Mouse (Mus musculus): ENCODE measurements around the gene Tex28. TPM values are rescaled to one million over a fixed set of nuclear protein-coding genes. Genes with fewer than 3 reads are reported as not detected.
A peak's percentile ranks its signal among the peaks of the same experiment; 100 is the strongest.
"Not testable (repeated sequence)": the region's sequence is repeated elsewhere in the genome, so short reads cannot be mapped to it uniquely, and the experiment has no call there.

Gene Tex28
- not detected in 2 replicates for total RNA-seq (2021)
- long read RNA-seq: 0 reads

- DNase-seq: no peak
Measured at GRCm38 (mm10) chrX:74167738-74168137, at the start of gene Tex28. TSS of gene Tex28 (minus strand) at chrX:74167838.

GRCm38 (mm10) chrX:74203556-74203955, 35.9 kb upstream of the Tex28 start:
- no peak for DNase-seq

- DNase-seq: no peak
Measured at GRCm38 (mm10) chrX:74176959-74177358, 9.3 kb upstream of the Tex28 start, which contains the start of gene Tktl1. TSS of gene Tktl1 (plus strand) at chrX:74177259.

- not testable (repeated sequence) for DNase-seq
Measured at GRCm38 (mm10) chrX:74135263-74135662, 32.4 kb downstream of the Tex28 start, which contains the start of gene Mecp2. TSS of gene Mecp2 (minus strand) at chrX:74135363.

- DNase-seq: no peak
Measured at GRCm38 (mm10) chrX:74127164-74127563, 40.5 kb downstream of the Tex28 start, which contains the start of gene Opn1mw. TSS of gene Opn1mw (plus strand) at chrX:74127464.

- no peak for DNase-seq
Measured at GRCm38 (mm10) chrX:74124975-74125374, 42.7 kb downstream of the Tex28 start.

GRCm38 (mm10) chrX:74115511-74115910, 52.1 kb downstream of the Tex28 start:
- peak; percentile 58 for DNase-seq

- no peak for DNase-seq
Measured at GRCm38 (mm10) chrX:74114036-74114435, 53.6 kb downstream of the Tex28 start.

- no peak for DNase-seq
Measured at GRCm38 (mm10) chrX:74108747-74109146, 58.9 kb downstream of the Tex28 start.

- DNase-seq: no peak
Measured at GRCm38 (mm10) chrX:74105916-74106315, 61.7 kb downstream of the Tex28 start.

GRCm38 (mm10) chrX:74103457-74104188, 64.0 kb downstream of the Tex28 start:
- no peak for DNase-seq

Other genes with a start within 250 kb of the Tex28 start
- gene Arhgap4, start 246.0 kb downstream of the Tex28 start, total RNA-seq (2021): 3.3 and 4.9 TPM in 2 replicates
- 75.2 and 84.9 TPM in 2 replicates for gene Naa10, start 245.9 kb downstream of the Tex28 start, total RNA-seq (2021)
- 11.2 and 13.9 TPM in 2 replicates for gene Renbp, start 237.0 kb downstream of the Tex28 start, total RNA-seq (2021)
- 66.8 and 69.5 TPM in 2 replicates for gene Hcfc1, start 201.5 kb downstream of the Tex28 start, total RNA-seq (2021)
- 132 and 141 TPM in 2 replicates for gene Irak1, start 143.9 kb downstream of the Tex28 start, total RNA-seq (2021)
- gene Opn1mw, start 40.4 kb downstream of the Tex28 start, total RNA-seq (2021): not detected in 2 replicates
- gene Mecp2, start 32.5 kb downstream of the Tex28 start, total RNA-seq (2021): 34.3 and 42.6 TPM in 2 replicates
- not detected in 2 replicates for gene Tktl1, start 9.4 kb upstream of the Tex28 start, total RNA-seq (2021)
- gene Flna, start 82.0 kb upstream of the Tex28 start, total RNA-seq (2021): 138 and 183 TPM in 2 replicates
- gene Emd, start 86.8 kb upstream of the Tex28 start, total RNA-seq (2021): 38.8 and 53.8 TPM in 2 replicates
- gene Rpl10, start 103.0 kb upstream of the Tex28 start, total RNA-seq (2021): 164 and 380 TPM in 2 replicates
- 75.4 and 94.9 TPM in 2 replicates for gene Taz, start 114.1 kb upstream of the Tex28 start, total RNA-seq (2021)
- 17.8 and 20.3 TPM in 2 replicates for gene Dnase1l1, start 114.5 kb upstream of the Tex28 start, total RNA-seq (2021)
- 218 and 224 TPM in 2 replicates for gene Atp6ap1, start 129.3 kb upstream of the Tex28 start, total RNA-seq (2021)
- gene Gdi1, start 137.2 kb upstream of the Tex28 start, total RNA-seq (2021): 234 and 244 TPM in 2 replicates
- 62.1 and 65.8 TPM in 2 replicates for gene Fam50a, start 145.2 kb upstream of the Tex28 start, total RNA-seq (2021)
- 9.9 and 21.7 TPM in 2 replicates for gene Plxna3, start 161.2 kb upstream of the Tex28 start, total RNA-seq (2021)
- 49.0 and 66.8 TPM in 2 replicates for gene Lage3, start 185.8 kb upstream of the Tex28 start, total RNA-seq (2021)
- gene Ubl4a, start 205.4 kb upstream of the Tex28 start, total RNA-seq (2021): 59.6 and 60.7 TPM in 2 replicates
- gene Slc10a3, start 205.5 kb upstream of the Tex28 start, total RNA-seq (2021): 18.0 and 20.4 TPM in 2 replicates
- gene Fam3a, start 225.4 kb upstream of the Tex28 start, total RNA-seq (2021): 22.2 and 26.2 TPM in 2 replicates
- gene Ikbkg, start 225.5 kb upstream of the Tex28 start, total RNA-seq (2021): 61.3 and 84.3 TPM in 2 replicates